22 mouse cellular contexts compared by ENCODE assay signal in genomic region chr2:154474251-154475061, GRCm38 (mm10). TPM values are rescaled to one million over a fixed set of nuclear protein-coding genes. Genes with fewer than 3 reads are reported as not detected.
DNase-seq lines count a peak whose midpoint lies in the region; ATAC-seq and TF ChIP-seq lines count a peak whose summit lies in the region.
"Had no signal": no experiment of that assay in that cellular context is flagged by ENCODE, and none has a peak within 500 bp of the region (broad histone marks: within the 10 kb centered on the region; RNA-seq: fewer than 3 reads in every experiment).

No protein-coding gene starts in this region.

- no peaks in the 10 kb centered on the region for H3K36me3 ChIP-seq in forebrain, embryonic 11.5 days (ENCODE audit: control insufficient read depth, insufficient read depth, low read length)
- H3K36me3 ChIP-seq in forebrain, postnatal 0 days (ENCODE audit: insufficient read depth) = no peaks in the 10 kb centered on the region
- no peaks in the 10 kb centered on the region for H3K36me3 ChIP-seq in kidney, adult 2 months (ENCODE audit: control insufficient read depth, insufficient read depth, low read length)
- no peaks in the 10 kb centered on the region for H3K36me3 ChIP-seq in forebrain, embryonic 15.5 days
- H3K36me3 ChIP-seq: heart, embryonic 15.5 days; midbrain, embryonic 15.5 days; stomach, embryonic 15.5 days had no signal

- H3K27me3 ChIP-seq in forebrain, embryonic 11.5 days (ENCODE audit: control insufficient read depth, insufficient read depth, low read length) = no peaks in the 10 kb centered on the region
- no peaks in the 10 kb centered on the region for H3K27me3 ChIP-seq in forebrain, postnatal 0 days (ENCODE audit: insufficient read depth, low read length)
- H3K27me3 ChIP-seq in kidney, adult 2 months (replicated peaks; ENCODE audit: control insufficient read depth, insufficient read depth, low read length) = no peaks in the 10 kb centered on the region
- H3K27me3 ChIP-seq in forebrain, embryonic 15.5 days = no peaks in the 10 kb centered on the region
- H3K27me3 ChIP-seq: heart, embryonic 15.5 days; midbrain, embryonic 15.5 days; Patski; stomach, embryonic 15.5 days had no signal

- H3K4me3 ChIP-seq in forebrain, embryonic 11.5 days (ENCODE audit: low read depth, low read length) = no peak overlapping the region
- no peak overlapping the region for H3K4me3 ChIP-seq in forebrain, postnatal 0 days (ENCODE audit: low read depth, low read length)
- H3K4me3 ChIP-seq in kidney, adult 2 months (ENCODE audit: insufficient read depth, low read depth, low read length) = no peak overlapping the region
- no peak overlapping the region for H3K4me3 ChIP-seq in forebrain, embryonic 15.5 days
- H3K4me3 ChIP-seq: heart, embryonic 15.5 days; limb, embryonic 10.5 days; midbrain, embryonic 15.5 days; myocyte; stomach, embryonic 15.5 days had no signal

- H3K4me2 ChIP-seq in forebrain, embryonic 11.5 days (ENCODE audit: low read depth, low read length, severe bottlenecking) = no peak overlapping the region
- no peak overlapping the region for H3K4me2 ChIP-seq in forebrain, postnatal 0 days (ENCODE audit: low read depth)
- no peak overlapping the region for H3K4me2 ChIP-seq in forebrain, embryonic 15.5 days (replicated peaks)
- H3K4me2 ChIP-seq: heart, embryonic 15.5 days; liver, embryonic 11.5 days; midbrain, embryonic 15.5 days; stomach, embryonic 15.5 days had no signal

- no peaks in the 10 kb centered on the region for H3K9me3 ChIP-seq in forebrain, embryonic 11.5 days (ENCODE audit: control insufficient read depth, low read length)
- H3K9me3 ChIP-seq in forebrain, postnatal 0 days (ENCODE audit: low read length) = no peaks in the 10 kb centered on the region
- H3K9me3 ChIP-seq in forebrain, embryonic 15.5 days = no peaks in the 10 kb centered on the region
- H3K9me3 ChIP-seq: heart, embryonic 15.5 days; limb, embryonic 10.5 days; midbrain, embryonic 15.5 days; stomach, embryonic 15.5 days had no signal

- no peak overlapping the region for H3K9ac ChIP-seq in forebrain, embryonic 11.5 days (ENCODE audit: low read length)
- H3K9ac ChIP-seq in forebrain, postnatal 0 days = no peak overlapping the region
- no peak overlapping the region for H3K9ac ChIP-seq in forebrain, embryonic 15.5 days (replicated peaks)
- H3K9ac ChIP-seq: heart, embryonic 15.5 days; midbrain, embryonic 15.5 days; stomach, embryonic 15.5 days had no signal

- TF ChIP-seq POLR2A in kidney, adult 2 months (IDR thresholded peaks at IDR 0.05; ENCODE audit: low read depth, low read length) = no peak

- TF ChIP-seq CTCF in forebrain, postnatal 0 days (IDR thresholded peaks at IDR 0.05; ENCODE audit: low read depth) = no peak
- TF ChIP-seq CTCF in kidney, adult 2 months (conservative IDR thresholded peaks at IDR 0.05; ENCODE audit: insufficient read depth, insufficient read length, low read depth, low read length) = no peak

- no peaks in the 10 kb centered on the region for H3K4me1 ChIP-seq in forebrain, embryonic 11.5 days (replicated peaks; ENCODE audit: control insufficient read depth, insufficient read depth, low read length)
- no peaks in the 10 kb centered on the region for H3K4me1 ChIP-seq in forebrain, postnatal 0 days (ENCODE audit: insufficient read depth)
- peaks cover 4% of the 10 kb centered on the region; the same call in 1 of the 2 replicates for H3K4me1 ChIP-seq in kidney, adult 2 months (ENCODE audit: control insufficient read depth, insufficient read depth, low read length)
- H3K4me1 ChIP-seq in forebrain, embryonic 15.5 days = peaks cover 33% of the 10 kb centered on the region
- H3K4me1 ChIP-seq: limb, embryonic 10.5 days; stomach, embryonic 15.5 days had no signal

- peak overlapping the region; percentile 18; the same call in 1 of the 2 replicates for H3K27ac ChIP-seq in forebrain, embryonic 11.5 days (ENCODE audit: low read depth, low read length)
- H3K27ac ChIP-seq in forebrain, postnatal 0 days (ENCODE audit: low read depth, low read length) = no peak overlapping the region
- H3K27ac ChIP-seq in kidney, adult 2 months (ENCODE audit: insufficient read depth, low read depth, low read length) = peak overlapping the region; percentile 16; the same call in 1 of the 2 replicates
- peak overlapping the region; percentile 38 for H3K27ac ChIP-seq in forebrain, embryonic 15.5 days (replicated peaks)
- H3K27ac ChIP-seq: heart, embryonic 15.5 days; kidney, postnatal 0 days; limb, embryonic 10.5 days; midbrain, embryonic 15.5 days; stomach, embryonic 15.5 days had no signal

- ATAC-seq in forebrain, embryonic 11.5 days (replicated peaks; ENCODE audit: low FRiP score) = no peak
- ATAC-seq in forebrain, postnatal 0 days = no peak; the same call in 1 of the 2 replicates
- ATAC-seq in forebrain, embryonic 15.5 days (replicated peaks) = no peak; the same call in 1 of the 2 replicates
- ATAC-seq: activated CD4-positive, CD25-positive, alpha-beta regulatory T cell, adult 4 months; CD4-positive, CD25-positive, alpha-beta regulatory T cell, adult 4 months; midbrain, embryonic 15.5 days; Patski had no signal

- WGBS in forebrain, embryonic 11.5 days = 78% methylated on average over 1 of the region's 1 CpGs
- 64% methylated on average over 1 of the region's 1 CpGs for WGBS in forebrain, postnatal 0 days
- WGBS in kidney, adult 2 months = 63% methylated on average over 1 of the region's 1 CpGs
- WGBS in forebrain, embryonic 15.5 days = 44% methylated on average over 1 of the region's 1 CpGs

- no peak for DNase-seq in forebrain, embryonic 11.5 days (ENCODE audit: low spot score)
- DNase-seq in forebrain, postnatal 0 days = no peak
- peak; percentile 55 for DNase-seq in kidney, adult 2 months
- no peak for DNase-seq in kidney, adult 11 months
- peak; percentile 27 for DNase-seq in R1 (ENCODE audit: low read depth, low spot score)
- no peak for DNase-seq in yolk sac, embryonic 10.5 days (ENCODE audit: low spot score)
- DNase-seq in urinary bladder, postnatal 14 days (ENCODE audit: low spot score) = no peak
- DNase-seq: adrenal gland, postnatal 10 days; cerebellum, adult 11-12 months; cerebellum, postnatal 14 days; lung, adult 2 months had no signal

RNA-seq across cellular contexts. Expression of gene Cbfa2t2, which starts 38.2 kb away (rescaled TPM):
- 69.4 and 71.6 TPM in 2 replicates for polyA plus RNA-seq in forebrain, embryonic 11.5 days (2014; fragmentation: Nextera tagmentation; extraction: Ambion mirVana)
- total RNA-seq in forebrain, postnatal 0 days (2014; rRNA removed) = 32.5 and 41.8 TPM in 2 replicates
- 22.1 and 31.9 TPM in 2 replicates for polyA plus RNA-seq in forebrain, postnatal 0 days (2015; fragmentation: Nextera tagmentation; extraction: Ambion mirVana)
- polyA plus RNA-seq in kidney, adult 2 months (2012; rRNA removed) = 11.7 and 11.8 TPM in 2 replicates
- 78.0 and 82.3 TPM in 2 replicates for polyA plus RNA-seq in forebrain, embryonic 15.5 days (2015; fragmentation: Nextera tagmentation; extraction: Ambion mirVana)

Comparison
In these comparisons a context has a peak if more than half of its experiments do, and no peak if none do; other contexts are left out.
1. DNase-seq: peak in kidney, adult 2 months (single experiment) and R1 (single experiment); none in forebrain, embryonic 11.5 days (single experiment), forebrain, postnatal 0 days (single experiment), kidney, adult 11 months (single experiment), yolk sac, embryonic 10.5 days (single experiment) and urinary bladder, postnatal 14 days (single experiment).